Mouse (Mus musculus) liver, embryonic 12.5 days (tissue): ENCODE measurements around the gene Hebp1. TPM values are rescaled to one million over a fixed set of nuclear protein-coding genes. Genes with fewer than 3 reads are reported as not detected.

ENCODE experiments used
- ATAC-seq: fragments of 200-750 bp; cut with Nextera tagmentation; 2 replicates; pipeline ENCODE4 v1.8.0; 2017; ENCODE audit warnings: moderate number of reproducible peaks, mild to moderate bottlenecking, moderate library complexity
- H3K27ac ChIP-seq: fragments of 300-500 bp; sonication (generic); 2 replicates; pipeline ENCODE4 v1.5.1; 2016; ENCODE audit warnings: mild to moderate bottlenecking
- H3K27me3 ChIP-seq: fragments of 300-500 bp; sonication (generic); replicated peaks from 2 replicates; pipeline ENCODE4 v1.6.1; 2016; ENCODE audit warnings: mild to moderate bottlenecking, moderate library complexity
- H3K36me3 ChIP-seq: fragments of 300-500 bp; sonication (generic); 2 replicates; pipeline ENCODE4 v1.6.1; 2016; ENCODE audit warnings: mild to moderate bottlenecking, moderate library complexity
- H3K4me1 ChIP-seq: fragments of 300-500 bp; sonication (generic); 2 replicates; pipeline ENCODE4 v1.6.1; 2016
- H3K4me2 ChIP-seq: fragments of 300-500 bp; sonication (generic); 2 replicates; pipeline ENCODE4 v1.6.1; 2016; ENCODE audit warnings: mild to moderate bottlenecking, moderate library complexity
- H3K4me3 ChIP-seq: fragments of 300-500 bp; sonication (generic); 2 replicates; pipeline ENCODE4 v1.5.1; 2016; ENCODE audit warnings: mild to moderate bottlenecking, moderate library complexity
- H3K9ac ChIP-seq: fragments of 300-500 bp; sonication (generic); 2 replicates; pipeline ENCODE4 v1.6.1; 2016; ENCODE audit warnings: mild to moderate bottlenecking, moderate library complexity
- H3K9me3 ChIP-seq: fragments of 300-500 bp; sonication (generic); replicated peaks from 2 replicates; pipeline ENCODE4 v1.6.1; 2016; ENCODE audit warnings: mild to moderate bottlenecking, moderate library complexity
- WGBS: fragments of 180-500 bp; shearing (Covaris S2); methylation state at CpG from one replicate; pipeline ENCODE4 v1.1.7; 2016; ENCODE audit not compliant: insufficient replicate concordance; 5-methylcytosine and 5-hydroxymethylcytosine counted together
- polyA plus RNA-seq: library from polyadenylated mRNA; unstranded; fragments of >200 nt; fragmentation: Nextera tagmentation; extraction: Ambion mirVana; gene quantifications from 2 replicates; pipeline ENCODE4 v1.2.1, GENCODE M21; 2016

Hebp1 gene
- polyA plus RNA-seq, 1 experiment from 2014 or later: 120 TPM

- no peak for ATAC-seq
- peaks cover 5% of the 10 kb centered on the region for H3K4me1 ChIP-seq
- H3K27ac ChIP-seq: no peak overlapping the region
- H3K36me3 ChIP-seq: peaks cover 99% of the 10 kb centered on the region
- no peak overlapping the region for H3K4me3 ChIP-seq
- H3K9ac ChIP-seq: no peak overlapping the region
- no peaks in the 10 kb centered on the region for H3K9me3 ChIP-seq
- no peaks in the 10 kb centered on the region for H3K27me3 ChIP-seq
- H3K4me2 ChIP-seq: no peak overlapping the region
- 46% methylated on average over 8 of the region's 8 CpGs for WGBS
These were observed 20.5 kb upstream of the Hebp1 start for GRCm38 (mm10) chr6:135218330-135218729.

GRCm38 (mm10) chr6:135212666-135213065 is 14.8 kb upstream of the Hebp1 start:
- no peak overlapping the region for H3K9ac ChIP-seq
- no peak overlapping the region for H3K4me2 ChIP-seq
- 80% methylated on average over 2 of the region's 2 CpGs for WGBS
- H3K36me3 ChIP-seq: peaks cover 90% of the 10 kb centered on the region
- no peaks in the 10 kb centered on the region for H3K9me3 ChIP-seq
- no peak overlapping the region for H3K27ac ChIP-seq
- H3K4me1 ChIP-seq: peaks cover 31% of the 10 kb centered on the region
- no peaks in the 10 kb centered on the region for H3K27me3 ChIP-seq
- no peak overlapping the region for H3K4me3 ChIP-seq
- ATAC-seq: no peak

- Histone ChIP-seq H3K27me3 (no peaks in the 10 kb centered on the region), H3K4me3 (peak overlapping the region; percentile 18; the same call in 1 of the 2 replicates), H3K9ac (peak overlapping the region; percentile 57), H3K36me3 (peaks cover 87% of the 10 kb centered on the region), H3K4me1 (peaks cover 36% of the 10 kb centered on the region), H3K9me3 (no peaks in the 10 kb centered on the region), H3K4me2 (peak overlapping the region; percentile 64), H3K27ac (peak overlapping the region; percentile 66)
- peak; percentile 88 for ATAC-seq
- 39% methylated on average over 7 of the region's 7 CpGs for WGBS
These were observed 13.3 kb upstream of the Hebp1 start for GRCm38 (mm10) chr6:135211169-135211568.

- peaks cover 74% of the 10 kb centered on the region for H3K4me1 ChIP-seq
- H3K27ac ChIP-seq: no peak overlapping the region
These were observed 9.1 kb upstream of the Hebp1 start for GRCm38 (mm10) chr6:135206909-135207308.

GRCm38 (mm10) chr6:135205802-135206201 is 8.0 kb upstream of the Hebp1 start:
- Histone ChIP-seq H3K9ac (peak overlapping the region; percentile 48), H3K9me3 (no peaks in the 10 kb centered on the region), H3K27ac (peak overlapping the region; percentile 90), H3K4me1 (peaks cover 73% of the 10 kb centered on the region), H3K27me3 (no peaks in the 10 kb centered on the region), H3K36me3 (peaks cover 61% of the 10 kb centered on the region), H3K4me3 (peak overlapping the region; percentile 35), H3K4me2 (peak overlapping the region; percentile 62)
- 46% methylated on average over 4 of the region's 4 CpGs for WGBS
- peak; percentile 72 for ATAC-seq

More at GRCm38 (mm10) chr6:135206909-135207308, 9.1 kb upstream of the Hebp1 start:
- H3K9me3 ChIP-seq: no peaks in the 10 kb centered on the region
- WGBS: 71% methylated on average over 8 of the region's 8 CpGs
- ATAC-seq: no peak
- H3K4me2 ChIP-seq: no peak overlapping the region
- H3K36me3 ChIP-seq: peaks cover 61% of the 10 kb centered on the region
- no peak overlapping the region for H3K9ac ChIP-seq
- H3K4me3 ChIP-seq: no peak overlapping the region
- no peaks in the 10 kb centered on the region for H3K27me3 ChIP-seq

GRCm38 (mm10) chr6:135204869-135205268 is 7.0 kb upstream of the Hebp1 start:
- Histone ChIP-seq H3K27me3 (no peaks in the 10 kb centered on the region), H3K4me2 (peak overlapping the region; percentile 62), H3K4me1 (peaks cover 73% of the 10 kb centered on the region), H3K27ac (peak overlapping the region; percentile 90), H3K36me3 (peaks cover 53% of the 10 kb centered on the region), H3K9me3 (no peaks in the 10 kb centered on the region), H3K9ac (peak overlapping the region; percentile 48), H3K4me3 (peak overlapping the region; percentile 35)
- peak; percentile 82 for ATAC-seq
- WGBS: 33% methylated on average over 4 of the region's 4 CpGs

- H3K4me2 ChIP-seq: peak overlapping the region; percentile 62
- peak overlapping the region; percentile 90 for H3K27ac ChIP-seq
- H3K27me3 ChIP-seq: no peaks in the 10 kb centered on the region
- H3K9ac ChIP-seq: peak overlapping the region; percentile 48
- 72% methylated on average over 6 of the region's 6 CpGs for WGBS
- H3K4me3 ChIP-seq: no peak overlapping the region
- H3K36me3 ChIP-seq: peaks cover 43% of the 10 kb centered on the region
- ATAC-seq: no peak
- H3K9me3 ChIP-seq: no peaks in the 10 kb centered on the region
- peaks cover 81% of the 10 kb centered on the region for H3K4me1 ChIP-seq
These were observed 5.9 kb upstream of the Hebp1 start for GRCm38 (mm10) chr6:135203737-135204136.

GRCm38 (mm10) chr6:135202668-135203067 is 4.8 kb upstream of the Hebp1 start:
- Histone ChIP-seq H3K4me2 (no peak overlapping the region), H3K4me3 (no peak overlapping the region), H3K27me3 (no peaks in the 10 kb centered on the region), H3K27ac (peak overlapping the region; percentile 66), H3K9ac (no peak overlapping the region), H3K4me1 (peaks cover 85% of the 10 kb centered on the region), H3K9me3 (no peaks in the 10 kb centered on the region), H3K36me3 (peaks cover 35% of the 10 kb centered on the region)
- ATAC-seq: no peak
- WGBS: 86% methylated on average over 6 of the region's 6 CpGs

GRCm38 (mm10) chr6:135200122-135200957 is 2.5 kb upstream of the Hebp1 start:
- no peak for ATAC-seq
- H3K9ac ChIP-seq: peak overlapping the region; percentile 96
- no peaks in the 10 kb centered on the region for H3K9me3 ChIP-seq
- peak overlapping the region; percentile 70 for H3K4me2 ChIP-seq
- 79% methylated on average over 16 of the region's 16 CpGs for WGBS
- peak overlapping the region; percentile 99 for H3K27ac ChIP-seq
- no peaks in the 10 kb centered on the region for H3K27me3 ChIP-seq
- peaks cover 80% of the 10 kb centered on the region for H3K4me1 ChIP-seq
- H3K36me3 ChIP-seq: peaks cover 21% of the 10 kb centered on the region
- peak overlapping the region; percentile 87 for H3K4me3 ChIP-seq

GRCm38 (mm10) chr6:135198726-135199125 is 904 bp upstream of the Hebp1 start:
- 28% methylated on average over 6 of the region's 6 CpGs for WGBS
- Histone ChIP-seq H3K9ac (peak overlapping the region; percentile 96), H3K4me1 (peaks cover 80% of the 10 kb centered on the region), H3K36me3 (peaks cover 36% of the 10 kb centered on the region), H3K9me3 (no peaks in the 10 kb centered on the region), H3K27me3 (no peaks in the 10 kb centered on the region), H3K27ac (peak overlapping the region; percentile 99), H3K4me3 (peak overlapping the region; percentile 87), H3K4me2 (peak overlapping the region; percentile 70)
- ATAC-seq: no peak

GRCm38 (mm10) chr6:135197446-135197845 is 376 bp downstream of the Hebp1 start:
- Histone ChIP-seq H3K27me3 (no peaks in the 10 kb centered on the region), H3K9me3 (no peaks in the 10 kb centered on the region), H3K4me3 (peak overlapping the region; percentile 87), H3K9ac (peak overlapping the region; percentile 96), H3K27ac (peak overlapping the region; percentile 99), H3K36me3 (peaks cover 44% of the 10 kb centered on the region), H3K4me1 (peaks cover 72% of the 10 kb centered on the region), H3K4me2 (peak overlapping the region; percentile 70)
- 12% methylated on average over 7 of the region's 7 CpGs for WGBS
- ATAC-seq: no peak

GRCm38 (mm10) chr6:135196707-135197106 is 1.1 kb downstream of the Hebp1 start:
- Histone ChIP-seq H3K4me1 (peaks cover 66% of the 10 kb centered on the region), H3K4me2 (peak overlapping the region; percentile 70), H3K27ac (peak overlapping the region; percentile 99), H3K9ac (peak overlapping the region; percentile 96), H3K27me3 (no peaks in the 10 kb centered on the region), H3K9me3 (no peaks in the 10 kb centered on the region), H3K36me3 (peaks cover 40% of the 10 kb centered on the region), H3K4me3 (peak overlapping the region; percentile 87)
- ATAC-seq: peak; percentile 81
- 13% methylated on average over 8 of the region's 8 CpGs for WGBS
